Mouse (Mus musculus) kidney, postnatal 4 days (tissue): Measurements from ENCODE around the gene Noxo1.
A peak's percentile ranks its signal among the peaks of the same experiment; 100 is the strongest.
"Not testable (repeated sequence)": the region's sequence is repeated elsewhere in the genome, so short reads cannot be mapped to it uniquely, and the experiment has no call there.

ENCODE experiments used
- DNase-seq, 2 experiments: peaks; one replicate each; pipeline ENCODE4 v3.0.0; 2021; ENCODE audit warnings: mixed read lengths in 2 of 2

Noxo1 gene

GRCm38 (mm10) chr17:24721383-24721955 is 25.4 kb downstream of the Noxo1 start:
- DNase-seq: not testable (repeated sequence)

- no peak for DNase-seq
Observed at GRCm38 (mm10) chr17:24722220-24722924, 26.3 kb downstream of the Noxo1 start.

- no peak for DNase-seq
Observed at GRCm38 (mm10) chr17:24723122-24723880, 27.3 kb downstream of the Noxo1 start.

GRCm38 (mm10) chr17:24723881-24724180 is 27.8 kb downstream of the Noxo1 start:
- DNase-seq: no peak

- peak; percentile 99 for DNase-seq
Observed at GRCm38 (mm10) chr17:24724184-24724583, 28.1 kb downstream of the Noxo1 start, which contains the start of gene Ndufb10. Gene Ndufb10 (minus strand): TSS chr17:24724478.

- no peak for DNase-seq
Observed at GRCm38 (mm10) chr17:24725637-24726390, 29.8 kb downstream of the Noxo1 start.

- no peak for DNase-seq
Observed at GRCm38 (mm10) chr17:24727618-24728017, 31.6 kb downstream of the Noxo1 start, which contains the start of gene Rpl3l. Gene Rpl3l (plus strand): TSS chr17:24727820.

- no peak for DNase-seq
Observed at GRCm38 (mm10) chr17:24728184-24728583, 32.1 kb downstream of the Noxo1 start.

GRCm38 (mm10) chr17:24729067-24729466 is 33.0 kb downstream of the Noxo1 start:
- DNase-seq: no peak

GRCm38 (mm10) chr17:24730787-24731186 is 34.8 kb downstream of the Noxo1 start:
- no peak for DNase-seq

GRCm38 (mm10) chr17:24732233-24732935 is 36.4 kb downstream of the Noxo1 start:
- no peak for DNase-seq

GRCm38 (mm10) chr17:24733434-24734050 is 37.5 kb downstream of the Noxo1 start:
- no peak for DNase-seq

- DNase-seq: no peak
Observed at GRCm38 (mm10) chr17:24734513-24734912, 38.5 kb downstream of the Noxo1 start.

- no peak for DNase-seq
Observed at GRCm38 (mm10) chr17:24735446-24735845, 39.4 kb downstream of the Noxo1 start.

GRCm38 (mm10) chr17:24736330-24737051 is 40.5 kb downstream of the Noxo1 start, which contains the start of gene Msrb1:
Gene Msrb1 (plus strand): TSS chr17:24736642.
- DNase-seq: peak; percentile 95 to 97

- DNase-seq: no peak
Observed at GRCm38 (mm10) chr17:24737135-24737810, 41.2 kb downstream of the Noxo1 start.

- DNase-seq: peak; percentile 47 to 62
Observed at GRCm38 (mm10) chr17:24738238-24738637, 42.2 kb downstream of the Noxo1 start.

GRCm38 (mm10) chr17:24739926-24740325 is 43.9 kb downstream of the Noxo1 start:
- no peak for DNase-seq

GRCm38 (mm10) chr17:24742307-24742706 is 46.3 kb downstream of the Noxo1 start:
- no peak for DNase-seq

- no peak for DNase-seq
Observed at GRCm38 (mm10) chr17:24743896-24744295, 47.9 kb downstream of the Noxo1 start.

- DNase-seq: no peak
Observed at GRCm38 (mm10) chr17:24744381-24744780, 48.3 kb downstream of the Noxo1 start.
